Mouse (Mus musculus): Measurements from ENCODE around the gene Cenpu.

Cenpu gene

GRCm38 (mm10) chr8:46551615-46552440, at the start of gene Cenpu:
Gene Cenpu (plus strand): TSS chr8:46552028.
- peak; percentile 100 for DNase-seq

GRCm38 (mm10) chr8:46502333-46503071, 49.3 kb upstream of the Cenpu start:
- DNase-seq = peak; percentile 44

GRCm38 (mm10) chr8:46503072-46503695, 48.6 kb upstream of the Cenpu start:
- no peak for DNase-seq

- DNase-seq = peak; percentile 53
These were observed 47.6 kb upstream of the Cenpu start for GRCm38 (mm10) chr8:46504196-46504595.

- peak; percentile 35 for DNase-seq
These were observed 43.1 kb upstream of the Cenpu start for GRCm38 (mm10) chr8:46508488-46509395.

- DNase-seq = no peak
These were observed 42.4 kb upstream of the Cenpu start for GRCm38 (mm10) chr8:46509474-46509873.

GRCm38 (mm10) chr8:46511336-46511735, 40.5 kb upstream of the Cenpu start:
- DNase-seq = no peak

- DNase-seq = peak; percentile 67
These were observed 39.3 kb upstream of the Cenpu start for GRCm38 (mm10) chr8:46512538-46512937.

GRCm38 (mm10) chr8:46514027-46514426, 37.8 kb upstream of the Cenpu start:
- DNase-seq = no peak

GRCm38 (mm10) chr8:46520667-46521066, 31.2 kb upstream of the Cenpu start:
- no peak for DNase-seq

GRCm38 (mm10) chr8:46526098-46526497, 25.7 kb upstream of the Cenpu start:
- DNase-seq = no peak

GRCm38 (mm10) chr8:46526821-46527220, 25.0 kb upstream of the Cenpu start:
- peak; percentile 71 for DNase-seq

- no peak for DNase-seq
These were observed 22.3 kb upstream of the Cenpu start for GRCm38 (mm10) chr8:46529508-46529907.

- DNase-seq = no peak
These were observed 21.3 kb upstream of the Cenpu start for GRCm38 (mm10) chr8:46530541-46530940.

GRCm38 (mm10) chr8:46533926-46534325, 17.9 kb upstream of the Cenpu start:
- no peak for DNase-seq

GRCm38 (mm10) chr8:46539701-46540100, 12.1 kb upstream of the Cenpu start:
- no peak for DNase-seq

GRCm38 (mm10) chr8:46543191-46543590, 8.6 kb upstream of the Cenpu start:
- no peak for DNase-seq

GRCm38 (mm10) chr8:46543662-46544061, 8.2 kb upstream of the Cenpu start:
- DNase-seq = peak; percentile 28

- no peak for DNase-seq
These were observed 6.0 kb upstream of the Cenpu start for GRCm38 (mm10) chr8:46545854-46546253.

- peak; percentile 91 for DNase-seq
These were observed 5.2 kb upstream of the Cenpu start for GRCm38 (mm10) chr8:46546431-46547176.

GRCm38 (mm10) chr8:46547245-46547644, 4.6 kb upstream of the Cenpu start:
- peak; percentile 71 for DNase-seq

GRCm38 (mm10) chr8:46550058-46550457, 1.8 kb upstream of the Cenpu start:
- no peak for DNase-seq

Measured in kidney, postnatal 10 days (tissue).